Mouse (Mus musculus) adrenal gland (tissue): ENCODE measurements at regions not wholly inside any gene's neighbourhood (a gene's known extent, or its start where the extent isn't known, plus 50 kb on each side); places are given as distances from the start of the nearest gene placed in this dataset.

ENCODE experiments used
- intact Hi-C: fragments of 180-260 bp; cut with DNase I; formaldehyde crosslinking; loops from one replicate; pipeline ENCODE4 v1.15.1; 2025

GRCm38 (mm10) chr13:44420941-44421340, 308.3 kb upstream of the Jarid2 start:
- intact Hi-C loops, result loop anchor here (10.0 kb wide), 1 partner anchor 154 kb away; no protein-coding TSS in a partner anchor

GRCm38 (mm10) chr13:44421426-44421825, 307.8 kb upstream of the Jarid2 start:
- intact Hi-C loops, result loop anchor here (10.0 kb wide), 1 partner anchor 153 kb away; no protein-coding TSS in a partner anchor

GRCm38 (mm10) chr13:44421922-44422321, 307.4 kb upstream of the Jarid2 start:
- intact Hi-C loops, result loop anchor here (10.0 kb wide), 1 partner anchor 153 kb away; no protein-coding TSS in a partner anchor

- intact Hi-C loops, result no loop called here
Measured at GRCm38 (mm10) chr13:44430492-44430891, 298.8 kb upstream of the Jarid2 start.

- intact Hi-C loops, result no loop called here
Measured at GRCm38 (mm10) chr13:44437709-44438108, 291.6 kb upstream of the Jarid2 start.

GRCm38 (mm10) chr13:44441061-44441460, 288.2 kb upstream of the Jarid2 start:
- intact Hi-C loops, result no loop called here

GRCm38 (mm10) chr13:44449216-44449830, 280.0 kb upstream of the Jarid2 start:
- intact Hi-C loops, result no loop called here

GRCm38 (mm10) chr13:44451224-44451623, 278.1 kb upstream of the Jarid2 start:
- intact Hi-C loops, result no loop called here

GRCm38 (mm10) chr13:44453131-44453530, 276.1 kb upstream of the Jarid2 start:
- intact Hi-C loops, result no loop called here

- intact Hi-C loops, result no loop called here
Measured at GRCm38 (mm10) chr13:44454136-44454535, 275.1 kb upstream of the Jarid2 start.

- intact Hi-C loops, result no loop called here
Measured at GRCm38 (mm10) chr13:44455193-44455592, 274.1 kb upstream of the Jarid2 start.

- intact Hi-C loops, result no loop called here
Measured at GRCm38 (mm10) chr13:44458744-44459143, 270.5 kb upstream of the Jarid2 start.

GRCm38 (mm10) chr13:44459148-44459547, 270.1 kb upstream of the Jarid2 start:
- intact Hi-C loops, result no loop called here

GRCm38 (mm10) chr13:44463675-44464074, 265.6 kb upstream of the Jarid2 start:
- intact Hi-C loops, result no loop called here

GRCm38 (mm10) chr13:44465567-44465966, 263.7 kb upstream of the Jarid2 start:
- intact Hi-C loops, result no loop called here

- intact Hi-C loops, result no loop called here
Measured at GRCm38 (mm10) chr13:44468963-44469674, 260.2 kb upstream of the Jarid2 start.

- intact Hi-C loops, result no loop called here
Measured at GRCm38 (mm10) chr13:44469675-44470074, 259.6 kb upstream of the Jarid2 start.

GRCm38 (mm10) chr13:44473200-44473599, 256.1 kb upstream of the Jarid2 start:
- intact Hi-C loops, result no loop called here

- intact Hi-C loops, result no loop called here
Measured at GRCm38 (mm10) chr13:44476901-44477300, 252.4 kb upstream of the Jarid2 start.

- intact Hi-C loops, result no loop called here
Measured at GRCm38 (mm10) chr13:44480128-44480527, 249.1 kb upstream of the Jarid2 start.

GRCm38 (mm10) chr13:44482661-44483060, 246.6 kb upstream of the Jarid2 start:
- intact Hi-C loops, result no loop called here

- intact Hi-C loops, result no loop called here
Measured at GRCm38 (mm10) chr13:44484582-44485329, 244.5 kb upstream of the Jarid2 start.
